Mouse (Mus musculus): Measurements from ENCODE around the gene Gm28308.

DNA sequence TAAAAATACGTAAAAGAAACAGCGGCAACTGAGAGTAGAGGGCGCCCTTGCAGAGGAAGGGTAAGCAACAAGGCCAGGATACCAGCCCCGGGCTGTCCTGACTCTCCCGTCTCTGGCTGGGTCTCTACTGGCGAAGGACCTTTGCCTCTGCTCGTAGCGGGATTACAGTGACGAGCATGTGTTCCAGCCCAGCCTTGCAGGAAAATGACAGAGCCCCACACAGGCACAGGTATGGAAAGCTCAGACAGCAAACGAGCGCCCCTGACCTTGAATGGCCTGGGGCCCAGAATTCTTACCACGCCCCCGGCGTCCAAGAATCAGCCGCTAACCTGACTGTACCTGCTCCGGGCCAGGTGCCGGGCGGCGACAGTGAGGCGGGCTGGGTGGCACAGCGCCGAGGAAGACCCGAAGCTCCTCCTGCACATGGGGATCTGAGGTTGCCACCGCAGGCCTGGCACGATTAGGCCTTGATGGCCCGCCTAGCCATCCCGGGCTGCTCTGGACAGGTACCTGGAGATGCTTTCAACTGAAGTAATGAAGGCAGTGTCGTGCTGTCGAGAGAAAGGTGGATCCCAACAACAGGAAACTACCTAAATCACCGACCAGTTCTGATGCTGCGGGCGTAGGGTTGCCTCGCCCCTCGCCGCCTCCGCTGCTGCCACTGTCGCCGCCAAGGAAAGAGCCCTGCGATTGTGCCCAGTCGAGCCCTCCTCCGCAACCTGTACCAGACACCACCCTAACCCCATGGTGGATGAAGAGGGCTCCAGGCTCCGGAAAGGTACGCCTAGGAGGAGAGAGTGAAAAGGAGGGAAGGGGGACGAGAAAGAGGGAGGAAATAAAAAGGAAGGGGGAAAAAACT is 16.6 kb upstream of the Gm28308 start:
- TF ChIP-seq EP300 (IDR thresholded peaks at IDR 0.05; ENCODE audit: low read depth) = no peak
- TF ChIP-seq CTCF (IDR thresholded peaks at IDR 0.05; ENCODE audit: low read depth) = no peak
